Mouse (Mus musculus): Measurements from ENCODE around the gene Tbcb. TPM values are rescaled to one million over a fixed set of nuclear protein-coding genes. Genes with fewer than 3 reads are reported as not detected.
"Not testable (repeated sequence)": the region's sequence is repeated elsewhere in the genome, so short reads cannot be mapped to it uniquely, and the experiment has no call there.

Gene Tbcb
- total RNA-seq, 4 experiments from 2014 or later, result 119 to 124 (median 122) TPM

- no peak for DNase-seq (ENCODE audit: low spot score in 2 of 2)
Observed at GRCm38 (mm10) chr7:30194101-30194831, 37.8 kb downstream of the Tbcb start.

- DNase-seq (ENCODE audit: low spot score in 2 of 2), result peak in 1 of 2 experiments; percentile 58
Observed at GRCm38 (mm10) chr7:30193581-30194100, 38.4 kb downstream of the Tbcb start.

GRCm38 (mm10) chr7:30193013-30193412 lies 39.1 kb downstream of the Tbcb start:
- DNase-seq (ENCODE audit: low spot score in 2 of 2), result no peak

GRCm38 (mm10) chr7:30192088-30192487 lies 40.0 kb downstream of the Tbcb start:
- no peak for DNase-seq (ENCODE audit: low spot score in 2 of 2)

- DNase-seq (ENCODE audit: low spot score in 2 of 2), result no peak
Observed at GRCm38 (mm10) chr7:30189116-30189491, 43.0 kb downstream of the Tbcb start.

GRCm38 (mm10) chr7:30188344-30189115 lies 43.5 kb downstream of the Tbcb start:
- no peak for DNase-seq (ENCODE audit: low spot score in 2 of 2)

- no peak for DNase-seq (ENCODE audit: low spot score in 2 of 2)
Observed at GRCm38 (mm10) chr7:30184641-30185348, 47.3 kb downstream of the Tbcb start.

GRCm38 (mm10) chr7:30183879-30184289 lies 48.2 kb downstream of the Tbcb start, which contains the start of gene Cox7a1:
Gene Cox7a1 (plus strand): TSS chr7:30184144.
- no peak for DNase-seq (ENCODE audit: low spot score in 2 of 2)

GRCm38 (mm10) chr7:30183189-30183588 lies 48.9 kb downstream of the Tbcb start:
- not testable (repeated sequence) for DNase-seq (ENCODE audit: low spot score in 2 of 2)

- not testable (repeated sequence) for DNase-seq (ENCODE audit: low spot score in 2 of 2)
Observed at GRCm38 (mm10) chr7:30181929-30182328, 50.1 kb downstream of the Tbcb start.

GRCm38 (mm10) chr7:30181308-30181707 lies 50.8 kb downstream of the Tbcb start:
- DNase-seq (ENCODE audit: low spot score in 2 of 2), result peak in 1 of 2 experiments; percentile 68

GRCm38 (mm10) chr7:30178256-30178655 lies 53.8 kb downstream of the Tbcb start:
- DNase-seq (ENCODE audit: low spot score in 2 of 2), result no peak

- DNase-seq (ENCODE audit: low spot score in 2 of 2), result no peak
Observed at GRCm38 (mm10) chr7:30176474-30176873, 55.6 kb downstream of the Tbcb start.

Other genes starting within 250 kb of the Tbcb start
- 1 to 10 TPM; 4.0 to 6.8 (median 4.9) TPM for gene Zfp568, start 248.3 kb downstream of the Tbcb start, total RNA-seq (2022)
- gene Zfp14, start 180.9 kb downstream of the Tbcb start, total RNA-seq (2022), result 10 to 100 TPM in 2 of 4 experiments, 1 to 10 TPM in 2; 7.5 to 10.8 (median 9.9) TPM
- gene Zfp82, start 159.4 kb downstream of the Tbcb start, total RNA-seq (2022), result 1 to 10 TPM; 5.7 to 6.5 (median 5.7) TPM
- gene Gm26920, start 141.9 kb downstream of the Tbcb start, total RNA-seq (2022), result under 1 TPM in 1 of 4 experiments, not detected in 3; 0.58 TPM
- 10 to 100 TPM in 2 of 4 experiments, 1 to 10 TPM in 2; 9.3 to 11.2 (median 10.4) TPM for gene Zfp566, start 141.7 kb downstream of the Tbcb start, total RNA-seq (2022)
- 10 to 100 TPM; 65.7 to 79.1 (median 70.9) TPM for gene Zfp260, start 137.5 kb downstream of the Tbcb start, total RNA-seq (2022)
- 10 to 100 TPM; 28.9 to 31.5 (median 30.1) TPM for gene Zfp382, start 110.3 kb downstream of the Tbcb start, total RNA-seq (2022)
- gene Zfp146, start 62.5 kb downstream of the Tbcb start, total RNA-seq (2022), result 10 to 100 TPM; 45.6 to 47.7 (median 46.7) TPM
- 1 to 10 TPM; 3.7 to 9.1 (median 5.7) TPM for gene Cox7a1, start 48.1 kb downstream of the Tbcb start, total RNA-seq (2022)
- gene Capns1, start 33.5 kb downstream of the Tbcb start, total RNA-seq (2022), result 100 to 1,000 TPM; 173 to 205 (median 180) TPM
- gene Polr2i, start 324 bp downstream of the Tbcb start, total RNA-seq (2022), result 10 to 100 TPM; 56.6 to 66.4 (median 60.7) TPM
- not detected for gene Ovol3, start 3.5 kb upstream of the Tbcb start, total RNA-seq (2022)
- under 1 TPM; 0.36 to 0.50 (median 0.38) TPM for gene Thap8, start 47.8 kb upstream of the Tbcb start, total RNA-seq (2022)
- gene Wdr62, start 48.1 kb upstream of the Tbcb start, total RNA-seq (2022), result 1 to 10 TPM; 1.4 to 2.9 (median 1.8) TPM
- 100 to 1,000 TPM; 377 to 471 (median 424) TPM for gene Clip3, start 59.5 kb upstream of the Tbcb start, total RNA-seq (2022)
- 10 to 100 TPM; 60.6 to 74.5 (median 62.8) TPM for gene Alkbh6, start 76.4 kb upstream of the Tbcb start, total RNA-seq (2022)
- 10 to 100 TPM in 1 of 4 experiments, 1 to 10 TPM in 3; 7.4 to 10.5 (median 8.8) TPM for gene Syne4, start 82.5 kb upstream of the Tbcb start, total RNA-seq (2022)
- under 1 TPM in 3 of 4 experiments, not detected in 1; 0.34 to 0.87 (median 0.48) TPM for gene E130208F15Rik, start 89.5 kb upstream of the Tbcb start, total RNA-seq (2022)
- gene Sdhaf1, start 91.6 kb upstream of the Tbcb start, total RNA-seq (2022), result 10 to 100 TPM in 1 of 4 experiments, 1 to 10 TPM in 3; 8.3 to 10.0 (median 9.0) TPM
- gene Lrfn3, start 130.5 kb upstream of the Tbcb start, total RNA-seq (2022), result 10 to 100 TPM; 29.0 to 31.8 (median 31.0) TPM
- 100 to 1,000 TPM in 2 of 4 experiments, 10 to 100 TPM in 2; 25.2 to 334 (median 134) TPM for gene Tyrobp, start 181.5 kb upstream of the Tbcb start, total RNA-seq (2022)
- gene Hcst, start 187.6 kb upstream of the Tbcb start, total RNA-seq (2022), result 1 to 10 TPM in 3 of 4 experiments, not detected in 1; 1.4 to 3.0 (median 2.1) TPM
- gene Nfkbid, start 189.5 kb upstream of the Tbcb start, total RNA-seq (2022), result 1 to 10 TPM; 2.2 to 4.5 (median 2.8) TPM
- 1,000 to 10,000 TPM; 1,239 to 1,309 (median 1,269) TPM for gene Aplp1, start 213.3 kb upstream of the Tbcb start, total RNA-seq (2022)
- 10 to 100 TPM in 1 of 4 experiments, 1 to 10 TPM in 3; 5.5 to 10.2 (median 7.5) TPM for gene Kirrel2, start 225.4 kb upstream of the Tbcb start, total RNA-seq (2022)
- under 1 TPM; 0.68 to 0.82 (median 0.75) TPM for gene Nphs1, start 226.0 kb upstream of the Tbcb start, total RNA-seq (2022)